Mouse (Mus musculus) kidney, adult 8-10 months (tissue): Measurements from ENCODE around the gene Nkd1.

Source experiments
- DNase-seq, 2 experiments: peaks; one replicate each; pipeline ENCODE4 v3.0.0; 2022

Nkd1 gene

GRCm38 (mm10) chr8:88520985-88521527 is at the start of gene Nkd1:
Gene Nkd1, plus strand, starts transcription at chr8:88521354.
- peak; percentile 34 to 62 for DNase-seq

- DNase-seq: no peak
These were observed 39.9 kb upstream of the Nkd1 start for GRCm38 (mm10) chr8:88481290-88481689.

- DNase-seq: no peak
These were observed 32.7 kb upstream of the Nkd1 start for GRCm38 (mm10) chr8:88488391-88488829.

GRCm38 (mm10) chr8:88494076-88494475 is 27.1 kb upstream of the Nkd1 start:
- DNase-seq: no peak

GRCm38 (mm10) chr8:88495071-88495805 is 25.9 kb upstream of the Nkd1 start:
- DNase-seq: no peak

GRCm38 (mm10) chr8:88502143-88502542 is 19.0 kb upstream of the Nkd1 start:
- DNase-seq: no peak

- DNase-seq: peak in 1 of 2 experiments; percentile 19
These were observed 14.2 kb upstream of the Nkd1 start for GRCm38 (mm10) chr8:88506981-88507380.

- DNase-seq: no peak
These were observed 10.1 kb upstream of the Nkd1 start for GRCm38 (mm10) chr8:88511061-88511460.

GRCm38 (mm10) chr8:88512094-88512794 is 8.9 kb upstream of the Nkd1 start:
- DNase-seq: no peak

- no peak for DNase-seq
These were observed 3.1 kb upstream of the Nkd1 start for GRCm38 (mm10) chr8:88518047-88518446.

- DNase-seq: no peak
These were observed 773 bp upstream of the Nkd1 start for GRCm38 (mm10) chr8:88520381-88520780.

- DNase-seq: no peak
These were observed 624 bp downstream of the Nkd1 start for GRCm38 (mm10) chr8:88521541-88522414.

- no peak for DNase-seq
These were observed 1.4 kb downstream of the Nkd1 start for GRCm38 (mm10) chr8:88522433-88523030.

GRCm38 (mm10) chr8:88523621-88524020 is 2.5 kb downstream of the Nkd1 start:
- no peak for DNase-seq

- no peak for DNase-seq
These were observed 3.0 kb downstream of the Nkd1 start for GRCm38 (mm10) chr8:88524132-88524531.

GRCm38 (mm10) chr8:88524851-88525250 is 3.7 kb downstream of the Nkd1 start:
- DNase-seq: no peak

- DNase-seq: no peak
These were observed 5.1 kb downstream of the Nkd1 start for GRCm38 (mm10) chr8:88526296-88526695.

- DNase-seq: no peak
These were observed 7.0 kb downstream of the Nkd1 start for GRCm38 (mm10) chr8:88528186-88528585.

GRCm38 (mm10) chr8:88529798-88530197 is 8.6 kb downstream of the Nkd1 start:
- no peak for DNase-seq

GRCm38 (mm10) chr8:88537081-88537480 is 15.9 kb downstream of the Nkd1 start:
- DNase-seq: no peak

GRCm38 (mm10) chr8:88537998-88538975 is 17.1 kb downstream of the Nkd1 start:
- peak in 1 of 2 experiments; percentile 34 for DNase-seq
